Mouse (Mus musculus) hindbrain, postnatal 0 days (tissue): Measurements from ENCODE around the gene Traf5. TPM values are rescaled to one million over a fixed set of nuclear protein-coding genes. Genes with fewer than 3 reads are reported as not detected.

Experiments used
- ATAC-seq: fragments of 200-750 bp; cut with Nextera tagmentation; 2 replicates; pipeline ENCODE4 v1.8.0; 2017; ENCODE audit warnings: mild to moderate bottlenecking, moderate TSS enrichment, moderate library complexity
- DNase-seq: peaks from one replicate; pipeline ENCODE4 v3.0.0-alpha.2; 2015; ENCODE audit warnings: low spot score
- H3K27ac ChIP-seq: fragments of 300-500 bp; sonication (generic); 2 replicates; pipeline ENCODE4 v1.5.1; 2014; ENCODE audit warnings: mild to moderate bottlenecking
- H3K27me3 ChIP-seq: fragments of 300-500 bp; sonication (generic); 2 replicates; pipeline ENCODE4 v1.6.1; 2014; ENCODE audit warnings: low read length, mixed read lengths; ENCODE audit not compliant: insufficient read depth
- H3K36me3 ChIP-seq: fragments of 300-500 bp; sonication (generic); 2 replicates; pipeline ENCODE4 v1.6.1; 2014; ENCODE audit warnings: low read length, mixed read lengths; ENCODE audit not compliant: insufficient read depth
- H3K4me1 ChIP-seq: fragments of 300-500 bp; sonication (generic); 2 replicates; pipeline ENCODE4 v1.6.1; 2014; ENCODE audit warnings: antibody characterized with exemption, low read length, mixed read lengths; ENCODE audit not compliant: insufficient read depth
- H3K4me2 ChIP-seq: fragments of 300-500 bp; sonication (generic); 2 replicates; pipeline ENCODE4 v1.6.1; 2014; ENCODE audit warnings: low read depth, mild to moderate bottlenecking, low read length, moderate library complexity, mixed read lengths
- H3K4me3 ChIP-seq: fragments of 300-500 bp; sonication (generic); 2 replicates; pipeline ENCODE4 v1.5.1; 2014; ENCODE audit warnings: low read length
- H3K9ac ChIP-seq: fragments of 300-500 bp; sonication (generic); replicated peaks from 2 replicates; pipeline ENCODE4 v1.6.1; 2014; ENCODE audit warnings: mild to moderate bottlenecking, low read length, moderate library complexity, mixed read lengths
- H3K9me3 ChIP-seq: fragments of 300-500 bp; sonication (generic); 2 replicates; pipeline ENCODE4 v1.6.1; 2016; ENCODE audit warnings: low read length, mixed read lengths
- CTCF ChIP-seq: IDR thresholded peaks from 2 replicates; pipeline ENCODE4 v1.5.1; 2016; ENCODE audit warnings: antibody characterized with exemption, control low read depth, low read depth
- WGBS: fragments of 180-500 bp; shearing (Covaris S2); extraction: QIAGEN DNeasy Blood & Tissue Kit; methylation state at CpG from one replicate; pipeline ENCODE4 v1.1.7; 2014; 5-methylcytosine and 5-hydroxymethylcytosine counted together
- polyA plus RNA-seq: library from polyadenylated mRNA; unstranded; fragments of >200 nt; fragmentation: Nextera tagmentation; extraction: Ambion mirVana; gene quantifications from 2 replicates; pipeline ENCODE4 v1.2.1, GENCODE M21; 2015
- total RNA-seq: library from RNA; depleted of rRNA; stranded (reverse); fragments of >200 nt; gene quantifications from 2 replicates; pipeline ENCODE4 v1.2.3, GENCODE M21; 2014

Gene Traf5
- total and polyA plus RNA-seq, 2 experiments from 2014 or later, result 1.4 to 7.3 TPM

DNA sequence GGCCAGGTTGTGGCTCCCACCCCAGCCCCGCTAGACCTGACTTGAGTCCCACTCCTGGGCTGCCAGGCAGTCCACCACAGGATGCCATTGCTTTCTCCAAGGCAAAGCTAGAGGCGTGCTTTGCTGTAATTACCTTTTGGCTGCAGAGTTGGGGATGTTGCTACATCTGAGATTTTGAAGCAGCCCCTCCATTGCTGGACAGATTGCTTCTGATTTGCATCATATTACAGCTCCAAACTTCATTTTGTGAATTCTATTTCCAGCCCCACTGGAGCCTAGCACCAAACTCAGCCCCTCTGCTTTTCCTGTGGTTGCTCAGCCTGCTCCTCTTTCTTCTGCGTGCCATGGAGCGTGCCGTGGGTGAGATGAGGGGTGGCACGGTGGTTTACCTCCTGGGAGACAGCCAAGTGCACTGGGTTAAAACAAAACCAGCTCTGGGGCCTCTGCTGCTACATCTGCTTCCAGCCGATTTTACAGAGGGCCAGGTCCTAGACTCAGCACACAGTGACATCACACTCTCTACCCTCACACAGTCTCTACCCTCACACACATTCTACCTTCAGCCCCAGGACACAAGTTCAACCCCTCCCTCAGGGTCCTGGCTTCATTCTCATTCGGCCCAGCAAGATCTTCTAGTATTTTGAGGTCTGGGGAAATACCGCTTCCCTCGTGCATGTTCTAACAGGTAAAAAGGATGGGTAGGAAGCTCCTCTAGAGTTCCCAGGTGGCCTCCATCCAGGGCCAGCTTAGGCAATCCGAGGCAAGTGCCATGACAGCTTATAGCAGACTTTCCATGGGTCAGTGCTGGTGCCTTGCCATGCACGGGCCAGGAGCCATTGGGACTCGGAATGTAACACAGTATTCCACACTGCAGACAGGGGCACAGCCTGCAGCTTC, 117.6 kb downstream of the Traf5 start:
- Histone ChIP-seq H3K4me3 (no peak overlapping the region), H3K36me3 (no peaks in the 10 kb centered on the region), H3K4me1 (0 out of 2 replicates have a peak, but pooled peaks cover 4% of the 10 kb centered on the region), H3K27me3 (no peaks in the 10 kb centered on the region), H3K4me2 (no peak overlapping the region), H3K9ac (no peak overlapping the region), H3K9me3 (no peaks in the 10 kb centered on the region), H3K27ac (no peak overlapping the region)
- WGBS, result 53% methylated on average over 13 of the region's 13 CpGs
- ATAC-seq (no peak), DNase-seq (no peak)
- TF ChIP-seq CTCF, result no peak

DNA sequence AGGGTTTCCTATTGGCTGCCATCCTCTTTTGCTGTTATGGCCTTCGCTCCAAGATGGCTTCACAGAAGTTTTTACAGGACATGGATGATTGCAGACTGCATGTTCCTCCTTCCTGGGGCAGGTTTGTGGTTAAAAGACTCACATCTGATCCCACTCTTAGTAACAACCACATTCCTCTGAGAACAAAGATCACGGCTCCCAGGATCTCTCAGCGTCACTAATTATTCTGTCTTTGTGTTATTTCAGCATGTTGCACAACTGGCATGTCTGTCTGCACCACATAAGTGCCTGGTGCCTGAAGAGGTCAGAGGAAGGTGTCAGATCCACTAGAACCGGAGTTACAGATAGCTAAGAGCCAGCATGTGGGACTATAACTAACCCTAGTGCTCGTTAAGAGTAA, 122.4 kb downstream of the Traf5 start:
- H3K36me3 ChIP-seq, result no peaks in the 10 kb centered on the region
- no peaks in the 10 kb centered on the region for H3K4me1 ChIP-seq
- no peak overlapping the region for H3K4me2 ChIP-seq
- no peak for TF ChIP-seq CTCF
- H3K4me3 ChIP-seq, result no peak overlapping the region
- H3K27ac ChIP-seq, result no peak overlapping the region
- H3K27me3 ChIP-seq, result no peaks in the 10 kb centered on the region
- H3K9ac ChIP-seq, result no peak overlapping the region
- DNase-seq (no peak), ATAC-seq (no peak)
- WGBS, result 64% methylated on average over 5 of the region's 5 CpGs
- no peaks in the 10 kb centered on the region for H3K9me3 ChIP-seq

DNA sequence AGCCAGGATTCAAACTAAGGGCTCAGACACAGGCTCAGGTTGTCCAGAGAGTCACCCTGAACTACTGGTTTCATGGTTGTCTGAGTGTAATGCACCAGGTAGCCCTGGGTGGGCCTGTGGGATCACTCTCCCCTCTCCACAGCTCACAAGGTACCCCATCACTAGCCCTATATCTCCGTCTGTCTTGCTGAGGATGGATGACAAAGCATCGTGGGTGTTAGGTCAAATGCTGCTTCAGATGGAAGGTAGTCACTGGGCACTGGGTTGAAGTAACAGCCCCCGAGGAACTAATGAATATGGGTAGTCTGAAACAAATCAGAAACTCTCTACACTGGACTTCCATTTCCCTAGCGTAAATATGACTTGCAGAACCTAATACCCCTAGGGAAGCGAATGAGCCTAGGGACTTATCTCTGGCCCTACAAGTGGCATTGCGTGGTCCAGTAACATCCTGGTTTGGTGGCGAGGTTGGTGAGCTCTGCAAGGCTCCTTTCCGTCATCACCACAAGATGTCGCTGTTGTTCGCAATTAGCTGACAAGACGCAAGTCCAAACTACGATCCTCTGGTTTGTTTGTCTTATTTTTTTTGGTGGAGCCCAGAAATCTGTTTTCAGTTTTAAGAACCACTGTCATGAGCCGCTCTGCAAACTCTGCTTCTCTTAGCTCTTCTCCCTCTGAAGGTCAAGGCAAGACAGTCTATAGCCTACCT, 127.4 kb downstream of the Traf5 start:
- 17% methylated on average over 13 of the region's 13 CpGs for WGBS
- peak; percentile 92 for TF ChIP-seq CTCF
- H3K27ac ChIP-seq, result no peak overlapping the region
- peak; percentile 93 for DNase-seq
- ATAC-seq, result peak; percentile 49; the same call in 1 of the 2 replicates
- H3K4me3 ChIP-seq, result no peak overlapping the region
- no peaks in the 10 kb centered on the region for H3K4me1 ChIP-seq
- H3K27me3 ChIP-seq, result no peaks in the 10 kb centered on the region
- H3K36me3 ChIP-seq, result no peaks in the 10 kb centered on the region
- H3K4me2 ChIP-seq, result no peak overlapping the region
- no peak overlapping the region for H3K9ac ChIP-seq
- no peaks in the 10 kb centered on the region for H3K9me3 ChIP-seq

DNA sequence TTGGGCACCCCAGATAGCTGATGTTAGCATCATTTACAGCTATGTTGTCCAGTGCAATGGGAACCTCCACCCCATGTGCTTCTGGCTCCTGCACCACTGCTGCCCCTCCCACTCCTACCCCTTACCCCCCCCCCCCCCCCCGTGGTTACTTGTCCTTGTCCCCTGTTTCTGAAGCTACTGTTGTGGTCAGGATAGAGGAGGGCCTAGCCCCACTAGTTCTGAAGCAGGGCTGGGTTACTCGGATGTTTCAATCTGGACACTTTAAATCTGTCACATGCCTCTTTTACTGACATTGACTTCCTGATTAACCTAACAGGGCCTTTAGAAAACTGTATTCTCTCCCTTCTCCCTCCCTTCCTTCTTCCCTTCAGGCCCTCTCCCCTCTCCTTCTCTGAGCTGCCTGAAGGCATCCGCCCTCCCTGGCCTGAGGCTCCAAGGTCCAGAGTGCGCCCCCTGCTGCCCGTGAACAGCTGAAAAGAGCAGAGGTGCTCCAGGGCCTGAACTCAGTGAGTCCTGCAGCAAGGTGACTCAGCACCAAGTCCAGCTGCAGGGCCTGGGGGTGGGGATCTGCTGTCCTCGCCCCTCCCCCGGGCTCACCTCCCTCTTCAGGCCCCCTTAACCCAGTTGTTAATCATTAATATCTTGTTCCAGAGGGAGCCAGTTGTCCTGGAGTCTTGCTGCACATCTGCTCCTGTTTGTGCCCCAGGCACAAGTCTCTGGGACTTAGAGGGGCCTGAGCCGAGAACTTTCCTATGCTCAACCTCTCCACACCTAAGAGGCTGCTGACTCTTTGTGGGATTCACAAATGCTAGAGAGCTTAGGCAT, 128.2 kb downstream of the Traf5 start:
- peak; percentile 68; the same call in 1 of the 2 replicates for ATAC-seq
- H3K4me3 ChIP-seq, result no peak overlapping the region
- 24% methylated on average over 8 of the region's 8 CpGs for WGBS
- no peak overlapping the region for H3K27ac ChIP-seq
- H3K9me3 ChIP-seq, result no peaks in the 10 kb centered on the region
- peak; percentile 84 for TF ChIP-seq CTCF
- peak; percentile 81 for DNase-seq
- no peak overlapping the region for H3K4me2 ChIP-seq
- H3K36me3 ChIP-seq, result no peaks in the 10 kb centered on the region
- no peaks in the 10 kb centered on the region for H3K4me1 ChIP-seq
- no peaks in the 10 kb centered on the region for H3K27me3 ChIP-seq
- H3K9ac ChIP-seq, result no peak overlapping the region

DNA sequence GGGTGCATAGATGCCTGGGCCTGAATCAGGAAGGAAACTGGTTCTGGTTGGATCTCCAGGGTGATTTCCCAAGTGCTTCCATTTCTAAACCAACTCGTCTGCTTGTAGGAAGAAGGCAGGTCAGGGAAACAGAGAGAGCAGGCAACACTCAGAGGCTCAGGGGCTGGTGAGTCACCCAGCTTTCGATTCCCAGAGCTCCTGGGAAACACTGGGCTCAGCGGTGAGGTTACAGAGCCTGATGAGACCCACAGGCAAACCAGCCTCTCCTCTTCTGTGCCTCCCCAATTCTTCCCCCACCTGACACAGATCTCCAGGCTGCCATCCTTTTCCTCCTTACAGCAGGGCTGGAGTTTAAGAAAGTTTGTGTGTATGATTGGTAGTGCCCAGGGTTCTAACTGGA, 128.9 kb downstream of the Traf5 start:
- no peaks in the 10 kb centered on the region for H3K36me3 ChIP-seq
- no peak overlapping the region for H3K27ac ChIP-seq
- no peaks in the 10 kb centered on the region for H3K4me1 ChIP-seq
- ATAC-seq (no peak), DNase-seq (no peak)
- no peak overlapping the region for H3K9ac ChIP-seq
- no peak overlapping the region for H3K4me2 ChIP-seq
- TF ChIP-seq CTCF, result no peak
- no peak overlapping the region for H3K4me3 ChIP-seq
- WGBS, result 76% methylated on average over 3 of the region's 3 CpGs
- no peaks in the 10 kb centered on the region for H3K9me3 ChIP-seq
- no peaks in the 10 kb centered on the region for H3K27me3 ChIP-seq

DNA sequence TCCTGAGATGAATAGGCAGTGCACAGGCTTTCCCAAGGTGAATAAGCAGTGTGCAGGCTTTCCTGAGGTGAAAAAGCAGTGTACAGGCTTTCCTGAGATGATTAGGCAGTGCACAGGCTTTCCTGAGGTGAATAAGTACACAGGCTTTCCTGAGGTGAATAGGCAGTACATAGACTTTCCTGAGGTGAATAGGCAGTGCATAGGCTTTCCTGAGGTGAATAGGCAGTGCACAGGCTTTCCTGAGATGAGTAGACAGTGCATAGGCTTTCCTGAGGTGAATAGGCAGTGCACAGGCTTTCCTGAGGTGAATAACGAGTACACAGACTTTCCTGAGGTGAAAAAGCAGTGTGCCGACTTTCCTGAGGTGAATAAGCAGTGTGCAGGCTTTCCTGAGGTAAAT, 131.4 kb downstream of the Traf5 start:
- no peak for TF ChIP-seq CTCF
- 72% methylated on average over 2 of the region's 2 CpGs for WGBS

More for the DNA sequence above, 131.4 kb downstream of the Traf5 start:
- Histone ChIP-seq H3K4me1 (no peaks in the 10 kb centered on the region), H3K27ac (no peak overlapping the region), H3K36me3 (no peaks in the 10 kb centered on the region), H3K4me3 (no peak overlapping the region), H3K4me2 (no peak overlapping the region), H3K9me3 (no peaks in the 10 kb centered on the region), H3K9ac (no peak overlapping the region), H3K27me3 (no peaks in the 10 kb centered on the region)
- no peak for DNase-seq
- no peak for ATAC-seq
